Mouse (Mus musculus): ENCODE data around the gene Bag3.

Bag3 gene

DNA sequence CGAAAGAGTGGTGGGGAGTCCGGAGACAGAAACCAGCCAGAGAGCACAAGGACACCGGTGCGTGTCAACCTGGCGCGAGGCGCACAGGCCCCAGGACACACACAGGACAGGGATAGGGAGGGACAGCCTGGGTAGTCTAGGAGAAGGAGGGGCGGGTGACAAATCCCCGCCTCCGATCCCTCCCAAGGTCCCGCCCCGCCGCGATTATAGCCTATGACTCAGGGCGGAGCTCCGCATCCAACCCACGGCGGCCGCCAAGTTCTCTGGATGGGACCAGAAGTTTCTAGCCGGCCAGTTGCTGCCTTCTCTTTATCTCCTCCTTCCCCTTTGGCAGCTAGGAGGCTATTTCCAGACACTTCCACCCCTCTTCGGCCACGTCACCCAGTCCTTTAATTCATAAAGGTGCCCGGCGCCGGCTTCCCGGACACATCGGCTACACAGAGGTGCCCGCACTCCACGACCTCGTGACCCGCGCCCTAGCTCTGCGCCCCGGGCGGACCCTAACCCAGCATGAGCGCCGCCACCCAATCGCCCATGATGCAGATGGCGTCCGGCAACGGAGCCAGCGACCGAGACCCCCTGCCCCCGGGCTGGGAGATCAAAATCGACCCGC lies at the start of gene Bag3:
Gene Bag3 (plus strand): TSS at position 268 of the 613 bp plus-strand sequence.
- peak; percentile 86 for DNase-seq

DNA sequence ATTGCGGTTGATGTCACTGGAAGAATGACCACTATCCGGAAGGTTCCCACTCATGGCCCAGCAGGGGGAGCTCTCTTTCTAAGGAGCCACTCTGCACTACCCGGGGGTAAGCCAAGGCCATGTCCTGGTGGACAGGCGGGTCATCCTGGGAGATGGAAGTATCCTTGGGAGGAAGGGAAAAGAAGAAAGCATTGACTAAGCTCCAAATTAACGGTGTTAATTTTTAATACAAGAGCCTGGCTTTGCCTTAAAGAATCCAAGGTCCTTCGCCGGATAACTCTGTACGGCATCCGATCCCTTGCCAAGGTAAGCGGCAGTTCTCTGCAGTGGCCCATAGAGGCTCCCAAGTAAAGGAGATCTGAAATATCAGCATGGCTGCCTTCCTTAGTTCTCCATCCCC lies 49.1 kb upstream of the Bag3 start:
- peak; percentile 91 for DNase-seq

DNA sequence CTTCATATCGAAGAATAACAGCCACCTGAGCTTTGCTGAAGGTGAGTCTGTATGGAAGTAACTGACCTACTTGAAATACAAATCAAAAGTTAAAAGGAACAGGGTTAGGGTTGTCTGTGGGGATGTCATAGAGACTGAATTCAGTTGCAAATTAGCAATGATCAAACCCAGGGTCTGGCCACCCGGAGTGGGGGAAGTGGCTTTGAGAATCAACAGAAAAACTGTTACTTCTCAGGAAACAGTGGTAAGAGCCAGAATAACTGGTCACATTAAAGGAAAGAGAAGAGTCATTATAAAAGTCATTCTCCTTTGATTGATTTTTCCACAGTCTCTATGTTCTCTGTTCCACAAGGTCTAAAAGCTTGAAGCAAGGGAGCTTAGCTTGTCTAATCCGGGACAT lies 34.4 kb upstream of the Bag3 start:
- DNase-seq: no peak

- no peak for DNase-seq
Observed at GRCm38 (mm10) chr7:128494546-128494945, 28.9 kb upstream of the Bag3 start.

- DNase-seq: no peak
Observed at GRCm38 (mm10) chr7:128499801-128500200, 23.6 kb upstream of the Bag3 start.

GRCm38 (mm10) chr7:128504091-128504490 lies 19.3 kb upstream of the Bag3 start:
- no peak for DNase-seq

DNA sequence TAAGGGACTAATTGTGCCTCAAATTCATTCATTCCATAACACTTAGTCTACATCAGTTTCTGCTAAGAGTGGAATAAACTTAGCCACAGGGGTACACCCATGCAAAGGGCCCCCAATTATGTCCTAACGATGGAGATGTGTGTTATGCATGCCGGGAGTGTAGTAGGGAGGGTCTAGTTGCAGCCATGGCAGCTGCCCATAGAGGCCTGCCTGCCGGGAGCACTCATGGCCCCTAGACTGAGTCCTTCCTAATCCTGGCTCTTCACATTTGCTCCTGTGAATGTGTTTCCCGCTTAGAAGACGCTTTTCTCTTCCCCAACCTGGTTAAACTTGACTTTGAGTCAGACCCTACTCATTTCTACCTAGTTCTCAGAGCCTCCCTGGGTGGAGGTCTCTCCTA lies 11.5 kb upstream of the Bag3 start:
- DNase-seq: no peak

GRCm38 (mm10) chr7:128513512-128513911 lies 9.9 kb upstream of the Bag3 start:
- DNase-seq: no peak

GRCm38 (mm10) chr7:128514341-128514740 lies 9.1 kb upstream of the Bag3 start:
- DNase-seq: no peak

GRCm38 (mm10) chr7:128516346-128516745 lies 7.1 kb upstream of the Bag3 start:
- no peak for DNase-seq

- no peak for DNase-seq
Observed at GRCm38 (mm10) chr7:128519316-128520050, 3.9 kb upstream of the Bag3 start.

DNA sequence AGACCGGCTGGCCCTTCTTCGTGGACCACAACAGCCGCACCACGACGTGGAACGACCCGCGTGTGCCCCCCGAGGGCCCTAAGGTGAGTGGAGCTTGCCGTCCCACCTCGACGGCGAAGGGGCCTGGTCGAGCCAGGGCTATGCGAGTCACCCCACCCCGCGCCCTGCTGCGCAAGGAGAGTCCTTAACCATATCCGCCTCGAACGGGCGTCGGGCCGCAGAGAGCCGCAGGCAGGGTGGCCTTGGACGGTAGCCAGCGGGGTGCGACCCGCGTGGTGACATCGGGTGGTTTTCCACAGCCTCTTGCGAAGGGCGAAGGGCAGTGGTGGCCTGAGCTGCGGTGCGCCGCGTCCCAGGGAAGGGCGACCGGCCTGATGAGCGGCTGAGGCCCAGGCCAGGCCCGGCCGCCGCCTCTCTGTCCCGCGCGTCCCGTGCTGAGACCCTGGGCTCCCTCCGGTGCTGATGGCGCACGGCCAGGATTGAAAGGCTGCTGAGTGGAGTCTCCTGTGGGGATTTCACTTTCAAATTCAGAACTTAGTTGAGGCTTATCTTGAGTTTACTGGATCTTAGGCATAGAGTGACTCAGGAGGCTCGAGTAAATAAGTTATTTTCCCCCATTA lies 656 bp downstream of the Bag3 start:
- peak; percentile 58 for DNase-seq

GRCm38 (mm10) chr7:128524641-128525040 lies 1.2 kb downstream of the Bag3 start:
- DNase-seq: peak; percentile 52

DNA sequence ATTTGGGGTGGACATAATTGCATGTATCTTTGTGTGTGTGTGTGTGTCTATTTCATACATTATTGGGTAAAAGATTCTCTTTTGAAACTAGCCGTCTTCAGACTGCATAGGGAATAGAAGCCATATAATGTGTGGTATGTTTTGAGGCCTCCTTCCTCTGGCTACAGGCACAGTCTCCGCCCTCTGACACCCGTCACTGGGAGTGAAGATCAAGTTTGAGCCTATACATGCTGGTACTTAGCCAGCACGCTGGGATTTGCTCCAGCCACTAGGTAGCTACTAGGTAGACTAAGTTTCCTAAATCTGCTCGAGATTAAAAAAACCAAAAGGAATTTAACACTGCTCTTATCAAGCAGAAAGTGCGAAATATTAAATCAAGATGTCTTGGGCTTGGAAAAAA lies 3.2 kb downstream of the Bag3 start:
- peak; percentile 25 for DNase-seq

DNA sequence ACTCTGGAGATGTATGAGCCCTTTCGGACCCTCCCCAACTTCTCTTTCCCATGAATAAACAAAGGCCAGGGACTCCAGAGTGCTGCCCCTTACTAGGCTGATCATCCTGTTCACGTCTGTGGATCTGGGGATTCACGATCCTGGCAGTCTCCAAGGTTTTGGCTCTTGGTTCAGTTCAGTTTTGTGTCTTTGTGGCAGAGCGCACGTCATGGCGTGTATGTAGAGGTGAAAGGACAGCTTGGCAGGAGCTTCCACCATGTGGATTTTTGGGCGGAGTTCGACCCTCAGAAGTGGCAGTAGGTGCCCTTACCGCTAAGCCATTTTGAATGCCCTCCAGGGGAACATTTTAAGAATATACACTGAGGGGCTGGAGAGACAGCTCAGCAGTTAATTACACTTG lies 5.2 kb downstream of the Bag3 start:
- DNase-seq: peak; percentile 24

DNA sequence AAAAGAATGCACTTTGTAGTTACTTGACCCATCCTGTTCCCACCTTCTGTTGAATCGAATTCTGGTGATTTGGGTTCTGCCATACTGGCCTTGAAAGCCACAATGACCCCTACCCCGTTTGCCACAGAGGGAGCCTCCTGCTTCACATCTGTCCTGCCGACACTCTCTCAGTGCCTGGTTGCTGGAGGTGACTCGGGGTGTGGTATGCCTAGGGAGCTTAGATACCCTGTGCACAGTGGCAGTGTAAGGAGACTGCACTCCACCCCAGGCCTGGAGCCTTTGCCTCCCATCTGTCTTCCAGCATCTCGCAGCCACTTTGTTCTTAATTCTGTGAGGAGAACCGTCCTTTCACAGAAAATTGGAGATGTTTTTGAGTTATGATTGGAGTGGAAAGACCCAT lies 5.7 kb downstream of the Bag3 start:
- DNase-seq: peak; percentile 24

- DNase-seq: peak; percentile 47
Observed at GRCm38 (mm10) chr7:128529574-128530051, 6.2 kb downstream of the Bag3 start.

- peak; percentile 52 for DNase-seq
Observed at GRCm38 (mm10) chr7:128531031-128531430, 7.6 kb downstream of the Bag3 start.

- peak; percentile 85 for DNase-seq
Observed at GRCm38 (mm10) chr7:128531929-128532328, 8.5 kb downstream of the Bag3 start.

DNA sequence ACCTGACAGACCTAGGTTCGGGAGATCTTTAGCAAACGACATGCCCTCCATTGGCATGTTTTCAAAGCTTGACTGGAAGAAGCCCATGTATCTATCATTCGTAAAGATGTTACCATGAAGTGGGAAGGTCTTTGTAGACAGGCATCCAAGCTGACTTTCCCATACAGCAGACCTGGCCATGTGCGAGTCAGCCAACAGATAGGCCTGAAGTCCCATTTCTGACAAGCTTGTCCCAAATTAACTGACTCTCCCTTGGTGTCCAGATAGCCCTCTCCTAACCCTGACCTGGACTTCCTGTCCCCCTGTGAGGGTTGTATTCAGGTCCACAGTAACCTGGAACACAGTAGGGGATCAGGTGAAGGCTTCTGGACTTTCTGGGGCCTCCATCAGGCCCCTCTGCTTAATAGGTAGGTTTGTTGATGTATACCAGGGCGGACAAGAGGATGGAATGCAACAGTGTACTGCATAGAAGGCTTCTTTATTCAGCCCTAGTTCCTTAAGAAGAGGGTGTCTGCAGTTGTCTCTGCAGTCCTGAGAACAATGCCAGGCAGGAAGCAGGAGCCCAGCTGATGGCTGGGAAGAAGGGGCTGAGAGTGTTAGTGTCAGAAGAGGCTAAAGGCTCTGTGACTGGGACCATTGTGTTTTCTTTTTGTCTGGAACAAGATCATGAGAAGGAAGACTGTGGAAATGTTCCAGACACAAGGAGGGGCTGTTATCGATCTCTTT lies 9.2 kb downstream of the Bag3 start:
- DNase-seq: no peak

DNA sequence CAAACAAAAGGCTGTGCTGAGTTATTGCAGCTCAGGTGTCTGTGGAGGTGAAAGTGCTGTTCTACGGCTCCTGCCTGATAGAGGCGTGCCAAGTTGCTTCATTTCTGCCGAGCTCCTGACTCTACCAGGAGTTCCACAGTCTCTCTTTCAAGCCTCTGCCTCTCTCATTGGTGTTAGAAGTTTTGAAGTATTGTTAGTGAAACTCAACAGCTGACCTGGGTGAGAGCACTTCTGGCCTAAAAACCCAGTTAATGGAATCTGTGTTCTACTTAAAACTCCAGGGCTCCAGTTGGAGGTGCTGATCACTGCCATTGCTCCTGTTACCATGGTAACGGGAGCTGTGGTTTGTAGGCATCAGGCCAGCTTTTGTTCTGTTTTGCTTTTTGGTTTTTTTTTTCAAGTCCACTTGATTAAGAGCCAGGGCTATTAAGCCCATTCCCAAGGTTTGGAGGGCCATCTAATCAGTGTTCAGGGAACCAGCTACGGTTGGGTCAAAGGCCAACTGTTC lies 11.6 kb downstream of the Bag3 start:
- no peak for DNase-seq

DNA sequence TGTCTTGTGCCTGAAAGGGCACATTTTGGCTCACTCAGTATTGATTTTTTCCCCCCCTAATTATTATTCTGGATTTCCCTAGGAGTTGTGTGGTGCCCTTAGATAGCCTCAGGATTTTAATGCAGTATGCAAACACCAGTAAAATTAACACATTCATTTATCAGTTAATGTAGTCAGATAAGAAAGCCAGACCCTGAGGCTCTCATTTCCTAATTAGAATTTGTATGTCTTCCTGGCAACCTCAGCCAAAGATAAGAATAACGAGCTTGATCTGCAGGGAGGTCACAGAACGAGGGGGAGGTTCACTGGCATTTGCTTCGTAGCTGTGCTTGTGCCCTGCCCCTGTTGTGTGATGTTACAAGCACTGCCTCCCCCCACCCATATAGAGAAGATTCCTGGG lies 12.7 kb downstream of the Bag3 start:
- DNase-seq: no peak

- no peak for DNase-seq
Observed at GRCm38 (mm10) chr7:128537676-128538075, 14.3 kb downstream of the Bag3 start.

Data from cerebellum, adult 9-10 months (tissue).